Mouse (Mus musculus) limb, embryonic 11.5 days (tissue): ENCODE measurements around the gene Krt4. TPM values are rescaled to one million over a fixed set of nuclear protein-coding genes. Genes with fewer than 3 reads are reported as not detected.
A peak's percentile ranks its signal among the peaks of the same experiment; 100 is the strongest.

Experiments
- ATAC-seq: fragments of 200-750 bp; cut with Nextera tagmentation; 2 replicates; pipeline ENCODE4 v1.8.0; 2017; ENCODE audit warnings: low read depth; ENCODE audit not compliant: insufficient number of reproducible peaks, low FRiP score, low TSS enrichment
- DNase-seq: peaks from one replicate; pipeline ENCODE4 v3.0.0-alpha.2; 2015; ENCODE audit warnings: low spot score
- H3K27ac ChIP-seq: fragments of 300-500 bp; sonication (generic); replicated peaks from 2 replicates; pipeline ENCODE4 v1.5.1; 2014; ENCODE audit warnings: low read depth, mild to moderate bottlenecking, low read length
- H3K27me3 ChIP-seq: fragments of 300-500 bp; sonication (generic); 2 replicates; pipeline ENCODE4 v1.6.1; 2014; ENCODE audit warnings: mild to moderate bottlenecking, low read length, mixed read lengths; ENCODE audit not compliant: control insufficient read depth, insufficient read depth
- H3K36me3 ChIP-seq: fragments of 300-500 bp; sonication (generic); 2 replicates; pipeline ENCODE4 v1.6.1; 2014; ENCODE audit warnings: mild to moderate bottlenecking, low read length, moderate library complexity, mixed read lengths; ENCODE audit not compliant: control insufficient read depth, insufficient read depth
- H3K4me1 ChIP-seq: fragments of 300-500 bp; sonication (generic); 2 replicates; pipeline ENCODE4 v1.6.1; 2014; ENCODE audit warnings: low read length, mixed read lengths; ENCODE audit not compliant: control insufficient read depth, insufficient read depth
- H3K4me2 ChIP-seq: fragments of 300-500 bp; sonication (generic); 2 replicates; pipeline ENCODE4 v1.6.1; 2014; ENCODE audit warnings: low read depth, mild to moderate bottlenecking, moderate library complexity; ENCODE audit not compliant: severe bottlenecking
- H3K4me3 ChIP-seq: fragments of 300-500 bp; sonication (generic); 2 replicates; pipeline ENCODE4 v1.5.1; 2014; ENCODE audit warnings: low read depth, low read length
- H3K9ac ChIP-seq: fragments of 300-500 bp; sonication (generic); 2 replicates; pipeline ENCODE4 v1.6.1; 2014; ENCODE audit warnings: mild to moderate bottlenecking, low read length
- H3K9me3 ChIP-seq: fragments of 300-500 bp; sonication (generic); 2 replicates; pipeline ENCODE4 v1.6.1; 2016; ENCODE audit warnings: low read length; ENCODE audit not compliant: control insufficient read depth
- WGBS: fragments of 180-500 bp; shearing (Covaris S2); extraction: QIAGEN DNeasy Blood & Tissue Kit; methylation state at CpG from one replicate; pipeline ENCODE4 v1.1.7; 2014; 5-methylcytosine and 5-hydroxymethylcytosine counted together
- polyA plus RNA-seq: library from polyadenylated mRNA; unstranded; fragments of >200 nt; fragmentation: Nextera tagmentation; extraction: Ambion mirVana; gene quantifications from 2 replicates; pipeline ENCODE4 v1.2.1, GENCODE M21; 2014

The Krt4 gene
- polyA plus RNA-seq, result not detected in 2 replicates

- 79% methylated on average over 11 of the region's 11 CpGs for WGBS
- DNase-seq (no peak), ATAC-seq (no peak)
- Histone ChIP-seq H3K27ac (no peak within 1 kb of the TSS), H3K9ac (no peak within 1 kb of the TSS), H3K4me3 (no peak within 1 kb of the TSS), H3K36me3 (no peaks in the 10 kb centered on the region), H3K4me1 (peaks cover 2% of the 10 kb centered on the region; the same call in 1 of the 2 replicates), H3K4me2 (no peak within 1 kb of the TSS), H3K27me3 (0 out of 2 replicates have a peak, but pooled peaks cover 2% of the 10 kb centered on the region), H3K9me3 (no peaks in the 10 kb centered on the region)
Measured at GRCm38 (mm10) chr15:101924635-101925034, at the start of gene Krt4. Krt4 (minus strand) TSS chr15:101924735.

- Histone ChIP-seq H3K27ac (no peak overlapping the region), H3K4me1 (peaks cover 25% of the 10 kb centered on the region)
- WGBS, result 14% methylated on average over 15 of the region's 15 CpGs
Measured at GRCm38 (mm10) chr15:101973414-101974077, 49.0 kb upstream of the Krt4 start.

GRCm38 (mm10) chr15:101970536-101970935 lies 46.0 kb upstream of the Krt4 start:
- no peak overlapping the region for H3K4me2 ChIP-seq
- H3K4me3 ChIP-seq, result no peak overlapping the region
- H3K4me1 ChIP-seq, result peaks cover under 1% of the 10 kb centered on the region
- H3K9ac ChIP-seq, result no peak overlapping the region
- WGBS, result 9% methylated on average over 3 of the region's 6 CpGs
- DNase-seq (peak; percentile 86), ATAC-seq (no peak)
- no peaks in the 10 kb centered on the region for H3K9me3 ChIP-seq
- no peak overlapping the region for H3K27ac ChIP-seq
- no peaks in the 10 kb centered on the region for H3K27me3 ChIP-seq
- no peaks in the 10 kb centered on the region for H3K36me3 ChIP-seq

More at GRCm38 (mm10) chr15:101973414-101974077, 49.0 kb upstream of the Krt4 start:
- no peaks in the 10 kb centered on the region for H3K9me3 ChIP-seq
- H3K4me3 ChIP-seq, result no peak overlapping the region
- H3K36me3 ChIP-seq, result no peaks in the 10 kb centered on the region
- no peaks in the 10 kb centered on the region for H3K27me3 ChIP-seq
- DNase-seq, result peak; percentile 99
- no peak overlapping the region for H3K9ac ChIP-seq
- ATAC-seq, result no peak
- no peak overlapping the region for H3K4me2 ChIP-seq

GRCm38 (mm10) chr15:101966808-101967207 lies 42.3 kb upstream of the Krt4 start:
- Histone ChIP-seq H3K4me3 (no peak overlapping the region), H3K9ac (no peak overlapping the region), H3K4me2 (no peak overlapping the region), H3K27me3 (no peaks in the 10 kb centered on the region), H3K36me3 (no peaks in the 10 kb centered on the region), H3K4me1 (no peaks in the 10 kb centered on the region), H3K9me3 (no peaks in the 10 kb centered on the region), H3K27ac (no peak overlapping the region)
- ATAC-seq (no peak), DNase-seq (no peak)
- WGBS, result 80% methylated on average over 8 of the region's 8 CpGs

GRCm38 (mm10) chr15:101958891-101959290 lies 34.4 kb upstream of the Krt4 start:
- no peak overlapping the region for H3K27ac ChIP-seq
- H3K27me3 ChIP-seq, result no peaks in the 10 kb centered on the region
- no peak overlapping the region for H3K9ac ChIP-seq
- H3K4me1 ChIP-seq, result no peaks in the 10 kb centered on the region
- ATAC-seq (no peak), DNase-seq (no peak)
- H3K4me2 ChIP-seq, result no peak overlapping the region
- H3K4me3 ChIP-seq, result no peak overlapping the region
- no peaks in the 10 kb centered on the region for H3K36me3 ChIP-seq
- 92% methylated on average over 3 of the region's 3 CpGs for WGBS
- no peaks in the 10 kb centered on the region for H3K9me3 ChIP-seq

- Histone ChIP-seq H3K4me3 (no peak within 1 kb of the TSS), H3K27me3 (no peaks in the 10 kb centered on the region), H3K9ac (no peak within 1 kb of the TSS), H3K9me3 (no peaks in the 10 kb centered on the region), H3K4me2 (no peak within 1 kb of the TSS), H3K4me1 (no peaks in the 10 kb centered on the region), H3K36me3 (no peaks in the 10 kb centered on the region), H3K27ac (no peak within 1 kb of the TSS)
- WGBS, result 86% methylated on average over 9 of the region's 9 CpGs
- DNase-seq, result no peak
- ATAC-seq, result no peak
Measured at GRCm38 (mm10) chr15:101954187-101954586, 29.7 kb upstream of the Krt4 start, which contains the start of gene Krt78. Krt78 (minus strand) TSS chr15:101954287.

- ATAC-seq (no peak), DNase-seq (no peak)
- Histone ChIP-seq H3K27ac (no peak overlapping the region), H3K9ac (no peak overlapping the region), H3K4me2 (no peak overlapping the region), H3K36me3 (no peaks in the 10 kb centered on the region), H3K4me1 (no peaks in the 10 kb centered on the region), H3K4me3 (no peak overlapping the region), H3K27me3 (no peaks in the 10 kb centered on the region), H3K9me3 (no peaks in the 10 kb centered on the region)
- 82% methylated on average over 7 of the region's 7 CpGs for WGBS
Measured at GRCm38 (mm10) chr15:101952733-101953474, 28.4 kb upstream of the Krt4 start.

- no peaks in the 10 kb centered on the region for H3K27me3 ChIP-seq
- no peak for ATAC-seq
- no peak overlapping the region for H3K27ac ChIP-seq
- no peak overlapping the region for H3K4me3 ChIP-seq
- no peaks in the 10 kb centered on the region for H3K4me1 ChIP-seq
- no peak overlapping the region for H3K9ac ChIP-seq
- 85% methylated on average over 1 of the region's 1 CpGs for WGBS
- no peaks in the 10 kb centered on the region for H3K36me3 ChIP-seq
- no peaks in the 10 kb centered on the region for H3K9me3 ChIP-seq
- H3K4me2 ChIP-seq, result no peak overlapping the region
- DNase-seq, result no peak
Measured at GRCm38 (mm10) chr15:101945430-101945829, 20.9 kb upstream of the Krt4 start.
